Mouse (Mus musculus) cortical plate, adult 2 months (tissue): ENCODE data around the gene Gpc1.

Source experiments
- CTCF ChIP-seq: fragments of 200-500 bp; IDR thresholded peaks from 2 replicates; pipeline ENCODE4 v1.5.1; 2011; ENCODE audit warnings: mild to moderate bottlenecking, control low read depth, low read length; ENCODE audit not compliant: insufficient read depth; ENCODE audit errors: extremely low read depth
- POLR2A ChIP-seq: fragments of 200-500 bp; IDR thresholded peaks from 2 replicates; pipeline ENCODE4 v1.6.1; 2011; ENCODE audit warnings: mild to moderate bottlenecking, low read length, control low read depth; ENCODE audit not compliant: insufficient read depth; ENCODE audit errors: extremely low read depth

DNA sequence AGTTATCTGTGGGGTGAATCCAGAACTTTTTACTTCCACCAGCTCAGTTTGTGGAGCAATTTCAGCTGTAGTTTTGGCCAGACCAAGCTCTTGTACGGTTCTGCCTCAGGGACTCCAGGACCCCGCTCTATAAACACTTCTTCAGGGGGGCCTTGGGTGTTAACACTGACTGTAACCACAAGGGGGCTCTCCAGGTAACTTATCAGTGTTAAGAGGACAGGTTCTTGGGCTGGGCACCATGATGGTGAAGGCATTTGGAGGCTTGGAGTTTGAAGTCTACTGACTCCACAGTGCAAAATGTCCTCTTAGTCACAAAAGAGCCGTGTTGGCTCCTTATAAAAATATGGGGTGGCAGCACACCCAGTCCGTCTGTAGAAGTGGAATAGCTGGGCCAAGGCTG is 77.6 kb downstream of the Gpc1 start:
- TF ChIP-seq CTCF = no peak
- no peak for TF ChIP-seq POLR2A
